Mouse (Mus musculus): ENCODE results near the gene Tm9sf2.

- TF ChIP-seq CTCF (IDR thresholded peaks at IDR 0.05; ENCODE audit: low read depth, low read length) (no peak), GATA1 (IDR thresholded peaks at IDR 0.05; ENCODE audit: borderline replicate concordance, low read length) (no peak), POLR2AphosphoS5 (IDR thresholded peaks at IDR 0.05; ENCODE audit: insufficient replicate concordance, low read depth, low read length) (no peak), TAL1 (conservative IDR thresholded peaks at IDR 0.05; ENCODE audit: low read depth, low read length) (no peak)
Observed at GRCm38 (mm10) chr14:122181815-122182157, 74.9 kb downstream of the Tm9sf2 start.
